Mouse (Mus musculus) heart, embryonic 12.5 days (tissue): ENCODE data around the gene Kcnj11. TPM values are rescaled to one million over a fixed set of nuclear protein-coding genes. Genes with fewer than 3 reads are reported as not detected.

Source experiments
- ATAC-seq: fragments of 200-750 bp; cut with Nextera tagmentation; 2 replicates; pipeline ENCODE4 v1.8.0; 2017; ENCODE audit warnings: moderate TSS enrichment, moderate library complexity; ENCODE audit not compliant: insufficient number of reproducible peaks, low FRiP score
- H3K27ac ChIP-seq: fragments of 300-500 bp; sonication (generic); 2 replicates; pipeline ENCODE4 v1.5.1; 2016; ENCODE audit warnings: mild to moderate bottlenecking, moderate library complexity; ENCODE audit not compliant: poor library complexity, severe bottlenecking
- H3K27me3 ChIP-seq: fragments of 300-500 bp; sonication (generic); replicated peaks from 2 replicates; pipeline ENCODE4 v1.6.1; 2016; ENCODE audit warnings: mild to moderate bottlenecking, moderate library complexity
- H3K36me3 ChIP-seq: fragments of 300-500 bp; sonication (generic); 2 replicates; pipeline ENCODE4 v1.6.1; 2016; ENCODE audit warnings: mild to moderate bottlenecking, moderate library complexity
- H3K4me1 ChIP-seq: fragments of 300-500 bp; sonication (generic); replicated peaks from 2 replicates; pipeline ENCODE4 v1.6.1; 2016; ENCODE audit warnings: mild to moderate bottlenecking
- H3K4me2 ChIP-seq: fragments of 300-500 bp; sonication (generic); 2 replicates; pipeline ENCODE4 v1.6.1; 2016; ENCODE audit warnings: mild to moderate bottlenecking, moderate library complexity
- H3K4me3 ChIP-seq: fragments of 300-500 bp; sonication (generic); 2 replicates; pipeline ENCODE4 v1.5.1; 2016; ENCODE audit warnings: mild to moderate bottlenecking
- H3K9ac ChIP-seq: fragments of 300-500 bp; sonication (generic); 2 replicates; pipeline ENCODE4 v1.6.1; 2016; ENCODE audit warnings: mild to moderate bottlenecking, moderate library complexity
- H3K9me3 ChIP-seq: fragments of 300-500 bp; sonication (generic); replicated peaks from 2 replicates; pipeline ENCODE4 v1.6.1; 2016; ENCODE audit warnings: mild to moderate bottlenecking, moderate library complexity
- WGBS: fragments of 180-500 bp; shearing (Covaris S2); methylation state at CpG from one replicate; pipeline ENCODE4 v1.1.7; 2016; 5-methylcytosine and 5-hydroxymethylcytosine counted together
- polyA plus RNA-seq: library from polyadenylated mRNA; unstranded; fragments of >200 nt; fragmentation: Nextera tagmentation; extraction: Ambion mirVana; gene quantifications from 2 replicates; pipeline ENCODE4 v1.2.1, GENCODE M21; 2016

Kcnj11 gene
- polyA plus RNA-seq, 1 experiment from 2014 or later, result 6.3 TPM

DNA sequence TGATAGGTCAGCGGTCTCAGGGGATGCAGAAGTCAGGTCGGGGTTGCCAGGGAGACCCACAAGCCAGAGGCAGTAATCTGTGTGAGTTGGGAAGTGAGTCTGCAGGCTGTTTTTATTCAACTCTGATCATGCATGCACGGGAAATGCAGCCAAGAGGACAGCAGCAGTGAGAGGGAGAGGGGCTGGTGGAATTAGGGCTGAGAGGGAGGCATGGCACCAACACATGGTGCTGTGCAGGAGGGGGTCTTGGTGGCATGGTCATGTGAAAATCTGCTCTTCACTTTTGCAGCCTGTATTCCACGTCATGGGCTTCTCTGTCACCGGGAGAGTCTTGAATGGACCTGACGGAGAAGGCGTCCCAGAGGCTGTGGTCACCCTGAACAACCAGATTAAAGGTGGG is 50.6 kb downstream of the Kcnj11 start:
- Histone ChIP-seq H3K4me1 (no peaks in the 10 kb centered on the region), H3K36me3 (peaks cover 80% of the 10 kb centered on the region), H3K4me3 (no peak overlapping the region), H3K27ac (no peak overlapping the region), H3K9me3 (no peaks in the 10 kb centered on the region), H3K4me2 (no peak overlapping the region), H3K9ac (no peak overlapping the region), H3K27me3 (no peaks in the 10 kb centered on the region)
- 91% methylated on average over 7 of the region's 7 CpGs for WGBS
- ATAC-seq, result no peak

DNA sequence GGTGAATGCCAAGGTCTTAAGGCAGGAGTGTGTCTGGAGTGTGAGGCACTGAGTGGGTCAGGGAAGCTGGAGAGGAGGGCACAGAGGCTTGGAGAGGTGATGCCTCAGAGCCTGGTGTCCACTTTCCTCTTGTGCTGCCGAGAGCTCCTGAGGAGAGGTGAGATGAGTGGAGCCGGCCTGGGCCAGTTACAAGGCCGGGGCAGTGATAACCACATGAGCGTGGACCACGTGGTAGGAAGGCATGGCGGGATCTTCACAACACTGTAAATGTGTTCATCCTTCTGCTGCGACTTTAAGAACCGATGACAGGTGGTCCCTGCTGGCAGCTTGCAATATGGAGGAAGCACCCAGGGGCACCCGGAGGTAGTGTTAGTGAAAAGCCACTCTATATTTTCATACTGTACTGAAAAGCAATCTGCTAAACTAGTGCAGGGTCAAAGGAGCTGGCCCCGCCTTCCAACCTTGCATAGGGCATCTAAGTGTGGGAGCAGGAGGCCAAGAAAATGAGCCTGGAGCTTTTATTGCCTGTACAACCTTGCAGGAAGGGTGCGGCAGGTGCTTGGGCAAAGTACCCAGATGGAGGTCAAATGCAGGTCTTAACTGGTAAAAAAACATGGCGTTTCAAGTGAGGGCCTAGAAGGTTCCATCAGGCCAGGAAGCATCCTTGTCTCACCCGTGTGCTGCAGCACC is 52.5 kb downstream of the Kcnj11 start:
- no peaks in the 10 kb centered on the region for H3K27me3 ChIP-seq
- peaks cover 81% of the 10 kb centered on the region for H3K36me3 ChIP-seq
- H3K27ac ChIP-seq, result no peak overlapping the region
- H3K9ac ChIP-seq, result no peak overlapping the region
- no peak overlapping the region for H3K4me3 ChIP-seq
- no peaks in the 10 kb centered on the region for H3K4me1 ChIP-seq
- H3K9me3 ChIP-seq, result no peaks in the 10 kb centered on the region
- no peak for ATAC-seq
- 87% methylated on average over 13 of the region's 13 CpGs for WGBS
- no peak overlapping the region for H3K4me2 ChIP-seq

DNA sequence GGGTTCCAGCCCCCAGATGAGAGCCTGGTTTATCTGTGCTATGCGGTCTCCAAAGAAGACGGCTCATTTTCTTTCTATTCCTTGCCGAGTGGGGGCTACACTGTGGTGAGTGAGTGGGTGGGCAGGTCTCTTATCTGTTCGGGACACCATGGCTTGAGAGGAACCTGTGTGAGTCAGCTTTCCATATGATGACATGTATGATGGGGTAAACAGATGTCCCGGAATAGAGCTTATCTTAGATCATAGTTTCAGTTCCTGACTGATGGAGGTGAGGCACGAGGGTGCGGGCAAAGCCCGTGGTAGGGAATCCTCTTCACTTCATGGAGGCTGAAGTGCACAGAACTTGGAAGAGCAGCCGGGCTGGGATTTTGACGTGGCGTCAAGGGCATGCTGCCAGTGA is 54.7 kb downstream of the Kcnj11 start:
- peaks cover 90% of the 10 kb centered on the region for H3K36me3 ChIP-seq

DNA sequence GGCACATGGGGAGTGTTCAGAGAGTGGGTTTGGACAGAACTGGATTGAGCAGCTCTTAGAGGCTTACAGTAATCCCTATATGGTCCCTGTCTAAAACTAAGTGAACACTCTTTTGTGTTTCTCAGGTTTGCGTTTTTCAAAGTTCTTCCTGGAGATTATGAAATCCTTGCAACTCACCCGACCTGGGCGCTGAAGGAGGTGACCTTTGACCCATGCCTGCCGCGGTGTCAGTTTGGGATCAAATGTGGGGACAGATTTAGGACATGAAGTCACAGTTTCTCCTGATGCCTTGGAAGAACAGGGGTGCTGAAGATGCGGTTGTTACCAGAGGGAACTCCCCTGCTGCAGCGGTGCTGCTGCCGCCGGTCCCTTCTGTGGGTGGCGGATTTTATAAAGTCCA is 56.5 kb downstream of the Kcnj11 start:
- no peaks in the 10 kb centered on the region for H3K4me1 ChIP-seq
- peaks cover 86% of the 10 kb centered on the region for H3K36me3 ChIP-seq
- no peak for ATAC-seq
- H3K9me3 ChIP-seq, result no peaks in the 10 kb centered on the region
- H3K27me3 ChIP-seq, result no peaks in the 10 kb centered on the region
- no peak overlapping the region for H3K4me3 ChIP-seq
- H3K4me2 ChIP-seq, result no peak overlapping the region
- H3K27ac ChIP-seq, result no peak overlapping the region
- WGBS, result 90% methylated on average over 10 of the region's 10 CpGs
- no peak overlapping the region for H3K9ac ChIP-seq

More for the DNA sequence above, 54.7 kb downstream of the Kcnj11 start:
- H3K27me3 ChIP-seq, result no peaks in the 10 kb centered on the region
- 84% methylated on average over 11 of the region's 11 CpGs for WGBS
- H3K9me3 ChIP-seq, result no peaks in the 10 kb centered on the region
- H3K4me2 ChIP-seq, result no peak overlapping the region
- ATAC-seq, result no peak
- no peak overlapping the region for H3K27ac ChIP-seq
- H3K4me1 ChIP-seq, result no peaks in the 10 kb centered on the region
- no peak overlapping the region for H3K4me3 ChIP-seq
- H3K9ac ChIP-seq, result no peak overlapping the region

Other genes starting within 250 kb of the Kcnj11 start
- gene Kdelr1, start 228.0 kb downstream of the Kcnj11 start, polyA plus RNA-seq, result 53.4 and 55.5 TPM in 2 replicates
- 0.37 and 0.42 TPM in 2 replicates for gene Grin2d, start 222.4 kb downstream of the Kcnj11 start, polyA plus RNA-seq
- gene Syngr4, start 204.1 kb downstream of the Kcnj11 start, polyA plus RNA-seq, result 0.89 and 1.2 TPM in 2 replicates
- 5.8 and 7.2 TPM in 2 replicates for gene Tmem143, start 203.8 kb downstream of the Kcnj11 start, polyA plus RNA-seq
- gene Emp3, start 179.4 kb downstream of the Kcnj11 start, polyA plus RNA-seq, result 63.1 and 69.0 TPM in 2 replicates
- gene Ccdc114, start 176.7 kb downstream of the Kcnj11 start, polyA plus RNA-seq, result 2.4 and 3.5 TPM in 2 replicates
- gene Abcc6, start 70.5 kb downstream of the Kcnj11 start, polyA plus RNA-seq, result 0.06 and 0.22 TPM in 2 replicates
- gene Nomo1, start 67.1 kb downstream of the Kcnj11 start, polyA plus RNA-seq, result 47.8 and 54.4 TPM in 2 replicates
- 6.2 and 7.0 TPM in 2 replicates for gene Abcc8, start 79.3 kb upstream of the Kcnj11 start, polyA plus RNA-seq
- 2.3 and 2.4 TPM in 2 replicates for gene Ush1c, start 137.7 kb upstream of the Kcnj11 start, polyA plus RNA-seq
- gene Otog, start 140.2 kb upstream of the Kcnj11 start, polyA plus RNA-seq, result not detected in 2 replicates